Mouse (Mus musculus): Measurements from ENCODE around the gene Mad1l1. TPM values are rescaled to one million over a fixed set of nuclear protein-coding genes. Genes with fewer than 3 reads are reported as not detected.

The Mad1l1 gene
- polyA plus RNA-seq, 1 experiment = 302 TPM

GRCm38 (mm10) chr5:140068051-140068450 is 253.3 kb downstream of the Mad1l1 start:
- TF ChIP-seq POLR2A (IDR thresholded peaks at IDR 0.05; ENCODE audit: insufficient read depth, low read depth, low read length) = no peak
- TF ChIP-seq CTCF (IDR thresholded peaks at IDR 0.05; ENCODE audit: insufficient read depth, low read depth, low read length) = no peak
- WGBS = 74% methylated on average over 3 of the region's 3 CpGs
- H3K27ac ChIP-seq (ENCODE audit: insufficient read depth, low read depth, low read length) = no peak overlapping the region
- H3K4me1 ChIP-seq (ENCODE audit: control insufficient read depth, insufficient read depth, low read length) = peaks cover 45% of the 10 kb centered on the region
- no peak overlapping the region for H3K4me3 ChIP-seq (ENCODE audit: insufficient read depth, low read depth, low read length)

- no peak overlapping the region for H3K27ac ChIP-seq (ENCODE audit: insufficient read depth, low read depth, low read length)
- 59% methylated on average over 8 of the region's 8 CpGs for WGBS
- H3K4me3 ChIP-seq (ENCODE audit: insufficient read depth, low read depth, low read length) = no peak overlapping the region
- TF ChIP-seq CTCF (IDR thresholded peaks at IDR 0.05; ENCODE audit: insufficient read depth, low read depth, low read length) (no peak), POLR2A (IDR thresholded peaks at IDR 0.05; ENCODE audit: insufficient read depth, low read depth, low read length) (no peak)
- peaks cover 50% of the 10 kb centered on the region for H3K4me1 ChIP-seq (ENCODE audit: control insufficient read depth, insufficient read depth, low read length)
These were observed 254.6 kb downstream of the Mad1l1 start for GRCm38 (mm10) chr5:140066769-140067168.

- H3K4me3 ChIP-seq (ENCODE audit: insufficient read depth, low read depth, low read length) = no peak overlapping the region
These were observed 255.1 kb downstream of the Mad1l1 start for GRCm38 (mm10) chr5:140066281-140066680.

GRCm38 (mm10) chr5:140065281-140065945 is 255.9 kb downstream of the Mad1l1 start:
- WGBS = 90% methylated on average over 11 of the region's 11 CpGs
- TF ChIP-seq CTCF (IDR thresholded peaks at IDR 0.05; ENCODE audit: insufficient read depth, low read depth, low read length) = no peak
- no peak overlapping the region for H3K27ac ChIP-seq (ENCODE audit: insufficient read depth, low read depth, low read length)

More at GRCm38 (mm10) chr5:140066281-140066680, 255.1 kb downstream of the Mad1l1 start:
- H3K27ac ChIP-seq (ENCODE audit: insufficient read depth, low read depth, low read length) = no peak overlapping the region
- peaks cover 54% of the 10 kb centered on the region for H3K4me1 ChIP-seq (ENCODE audit: control insufficient read depth, insufficient read depth, low read length)
- no peak for TF ChIP-seq CTCF (IDR thresholded peaks at IDR 0.05; ENCODE audit: insufficient read depth, low read depth, low read length)
- no peak for TF ChIP-seq POLR2A (IDR thresholded peaks at IDR 0.05; ENCODE audit: insufficient read depth, low read depth, low read length)

GRCm38 (mm10) chr5:140064521-140064920 is 256.8 kb downstream of the Mad1l1 start:
- TF ChIP-seq POLR2A (IDR thresholded peaks at IDR 0.05; ENCODE audit: insufficient read depth, low read depth, low read length) (no peak), CTCF (IDR thresholded peaks at IDR 0.05; ENCODE audit: insufficient read depth, low read depth, low read length) (no peak)
- 85% methylated on average over 4 of the region's 4 CpGs for WGBS
- Histone ChIP-seq H3K4me1 (ENCODE audit: control insufficient read depth, insufficient read depth, low read length) (peaks cover 65% of the 10 kb centered on the region), H3K27ac (ENCODE audit: insufficient read depth, low read depth, low read length) (no peak overlapping the region), H3K4me3 (ENCODE audit: insufficient read depth, low read depth, low read length) (no peak overlapping the region)

More at GRCm38 (mm10) chr5:140065281-140065945, 255.9 kb downstream of the Mad1l1 start:
- H3K4me1 ChIP-seq (ENCODE audit: control insufficient read depth, insufficient read depth, low read length) = peaks cover 62% of the 10 kb centered on the region
- no peak overlapping the region for H3K4me3 ChIP-seq (ENCODE audit: insufficient read depth, low read depth, low read length)

GRCm38 (mm10) chr5:140062828-140063227 is 258.5 kb downstream of the Mad1l1 start:
- Histone ChIP-seq H3K4me3 (ENCODE audit: insufficient read depth, low read depth, low read length) (no peak overlapping the region), H3K4me1 (ENCODE audit: control insufficient read depth, insufficient read depth, low read length) (peaks cover 60% of the 10 kb centered on the region), H3K27ac (ENCODE audit: insufficient read depth, low read depth, low read length) (peak overlapping the region; percentile 57; the same call in 1 of the 2 replicates)
- no peak for TF ChIP-seq POLR2A (IDR thresholded peaks at IDR 0.05; ENCODE audit: insufficient read depth, low read depth, low read length)
- no peak for TF ChIP-seq CTCF (IDR thresholded peaks at IDR 0.05; ENCODE audit: insufficient read depth, low read depth, low read length)
- WGBS = 94% methylated on average over 3 of the region's 3 CpGs

- Histone ChIP-seq H3K4me1 (ENCODE audit: control insufficient read depth, insufficient read depth, low read length) (peaks cover 62% of the 10 kb centered on the region), H3K4me3 (ENCODE audit: insufficient read depth, low read depth, low read length) (no peak overlapping the region), H3K27ac (ENCODE audit: insufficient read depth, low read depth, low read length) (peak overlapping the region; percentile 57)
- WGBS = 73% methylated on average over 3 of the region's 3 CpGs
- TF ChIP-seq CTCF (IDR thresholded peaks at IDR 0.05; ENCODE audit: insufficient read depth, low read depth, low read length) (no peak), POLR2A (IDR thresholded peaks at IDR 0.05; ENCODE audit: insufficient read depth, low read depth, low read length) (no peak)
These were observed 259.0 kb downstream of the Mad1l1 start for GRCm38 (mm10) chr5:140062316-140062715.

GRCm38 (mm10) chr5:140061296-140061879 is 260.0 kb downstream of the Mad1l1 start:
- Histone ChIP-seq H3K27ac (ENCODE audit: insufficient read depth, low read depth, low read length) (peak overlapping the region; percentile 57), H3K4me3 (ENCODE audit: insufficient read depth, low read depth, low read length) (no peak overlapping the region), H3K4me1 (ENCODE audit: control insufficient read depth, insufficient read depth, low read length) (peaks cover 63% of the 10 kb centered on the region)
- whole genome bisulfite sequencing = 11% methylated on average over 6 of the region's 6 CpGs
- no peak for TF ChIP-seq POLR2A (IDR thresholded peaks at IDR 0.05; ENCODE audit: insufficient read depth, low read depth, low read length)

GRCm38 (mm10) chr5:140056291-140056690 is 265.1 kb downstream of the Mad1l1 start:
- TF ChIP-seq CTCF (IDR thresholded peaks at IDR 0.05; ENCODE audit: insufficient read depth, low read depth, low read length) (no peak), POLR2A (IDR thresholded peaks at IDR 0.05; ENCODE audit: insufficient read depth, low read depth, low read length) (no peak)
- Histone ChIP-seq H3K4me3 (ENCODE audit: insufficient read depth, low read depth, low read length) (no peak overlapping the region), H3K4me1 (ENCODE audit: control insufficient read depth, insufficient read depth, low read length) (peaks cover 54% of the 10 kb centered on the region), H3K27ac (ENCODE audit: insufficient read depth, low read depth, low read length) (no peak overlapping the region)
- WGBS = 31% methylated on average over 3 of the region's 3 CpGs
